8 mouse cellular contexts compared by ENCODE assay signal in the genomic region with DNA sequence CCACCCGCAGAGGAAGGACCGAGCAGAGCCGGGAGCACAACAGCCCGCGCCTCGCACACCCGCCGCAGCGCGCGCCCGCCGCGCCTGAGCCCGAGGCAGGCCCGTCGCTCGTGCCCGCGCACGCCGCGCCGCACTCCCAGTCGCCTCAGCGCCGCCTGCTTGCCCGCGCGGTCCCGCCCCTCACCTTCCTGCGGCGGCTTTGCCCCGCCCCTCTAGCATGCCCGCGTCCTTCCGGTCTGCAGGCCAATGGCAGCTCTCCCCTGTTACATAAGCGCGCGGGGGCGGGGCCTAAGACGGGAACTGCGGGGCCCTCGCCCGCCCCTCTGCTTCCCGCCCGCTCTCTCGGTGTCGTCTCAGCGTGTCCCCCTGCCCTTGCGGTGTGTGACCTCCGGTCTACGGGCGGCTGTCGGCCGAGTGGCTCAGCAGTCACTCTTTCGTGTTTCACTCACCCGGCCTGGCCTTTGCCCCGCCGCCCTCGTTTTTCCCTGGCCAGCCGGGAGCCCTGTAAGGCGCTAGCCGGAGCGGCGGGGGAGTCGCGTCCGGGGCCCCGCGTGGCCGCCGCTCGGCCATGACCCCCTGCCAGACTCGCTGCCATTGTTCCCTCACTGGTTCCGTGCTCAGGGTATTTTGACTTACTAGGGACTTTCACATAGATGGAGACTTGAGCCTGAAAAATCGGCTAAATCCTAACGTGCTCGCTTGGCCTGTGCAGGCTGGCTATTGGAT. TPM values are rescaled to one million over a fixed set of nuclear protein-coding genes. Genes with fewer than 3 reads are reported as not detected.
DNase-seq lines count a peak whose midpoint lies in the region; ATAC-seq and TF ChIP-seq lines count a peak whose summit lies in the region.

A gene (minus strand): TSS at position 541 of the 726 bp plus-strand sequence.

- peak within 1 kb of the TSS; percentile 75 for H3K4me2 ChIP-seq in heart, embryonic 11.5 days
- H3K4me2 ChIP-seq in kidney, embryonic 16.5 days (replicated peaks; ENCODE audit: low read depth, low read length) = peak within 1 kb of the TSS; percentile 55
- peak within 1 kb of the TSS; percentile 99 for H3K4me2 ChIP-seq in myocyte (ENCODE audit: low read depth)

- H3K36me3 ChIP-seq in heart, embryonic 11.5 days (ENCODE audit: control insufficient read depth, insufficient read depth, low read length) = peaks cover 10% of the 10 kb centered on the region
- peaks cover 7% of the 10 kb centered on the region; the same call in 1 of the 2 replicates for H3K36me3 ChIP-seq in kidney, embryonic 16.5 days (ENCODE audit: insufficient read depth, low read length)
- peaks cover 7% of the 10 kb centered on the region for H3K36me3 ChIP-seq in liver, adult 2 months (ENCODE audit: control insufficient read depth, insufficient read depth, low read length)
- H3K36me3 ChIP-seq in myocyte (ENCODE audit: control insufficient read depth, insufficient read depth) = peaks cover 16% of the 10 kb centered on the region
- H3K36me3 ChIP-seq in splenic B cell, adult 2 months (ENCODE audit: control insufficient read depth, insufficient read depth, low read length, poor library complexity, severe bottlenecking) = peaks cover 2% of the 10 kb centered on the region; the same call in 1 of the 2 replicates

- H3K27ac ChIP-seq in heart, embryonic 11.5 days (ENCODE audit: low read depth, low read length) = peak within 1 kb of the TSS; percentile 99
- peak within 1 kb of the TSS; percentile 96 for H3K27ac ChIP-seq in kidney, embryonic 16.5 days (ENCODE audit: low read length)
- H3K27ac ChIP-seq in liver, adult 2 months (replicated peaks; ENCODE audit: insufficient read depth, low read depth, low read length) = peak within 1 kb of the TSS; percentile 89

- DNase-seq in B cell, adult 2 months = peak; percentile 99
- peak; percentile 99 for DNase-seq in brain, adult 2 months (ENCODE audit: low read depth, low spot score)
- DNase-seq in liver, adult 2 months (ENCODE audit: extremely low read depth, low read depth, low spot score) = peak; percentile 83
- DNase-seq in splenic B cell, adult 2 months (ENCODE audit: low read depth, low spot score) = peak; percentile 98

- peak within 1 kb of the TSS; percentile 98 for H3K4me3 ChIP-seq in heart, embryonic 11.5 days (ENCODE audit: low read depth, low read length)
- H3K4me3 ChIP-seq in kidney, embryonic 16.5 days (ENCODE audit: low read length) = peak within 1 kb of the TSS; percentile 93
- peak within 1 kb of the TSS; percentile 77 for H3K4me3 ChIP-seq in liver, adult 2 months (ENCODE audit: insufficient read depth, low read depth, low read length)
- H3K4me3 ChIP-seq in myocyte = peak within 1 kb of the TSS; percentile 55

- H3ac ChIP-seq in myocyte (ENCODE audit: control insufficient read depth, insufficient read length) = peak within 1 kb of the TSS; percentile 88

- H3K9me3 ChIP-seq in heart, embryonic 11.5 days (replicated peaks; ENCODE audit: control insufficient read depth, low read length) = no peaks in the 10 kb centered on the region
- no peaks in the 10 kb centered on the region for H3K9me3 ChIP-seq in kidney, embryonic 16.5 days (ENCODE audit: low read length)

- under 1% methylated on average over 55 of the region's 79 CpGs for WGBS in heart, embryonic 11.5 days (ENCODE audit: insufficient replicate concordance)
- under 1% methylated on average over 68 of the region's 79 CpGs for WGBS in kidney, embryonic 16.5 days
- under 1% methylated on average over 66 of the region's 79 CpGs for WGBS in liver, adult 2 months

- H3K79me2 ChIP-seq in liver, adult 2 months (ENCODE audit: control insufficient read depth, insufficient read depth, low read length) = peaks cover 9% of the 10 kb centered on the region; the same call in 1 of the 2 replicates
- H3K79me2 ChIP-seq in myocyte (ENCODE audit: control insufficient read depth, insufficient read depth) = peaks cover 46% of the 10 kb centered on the region

- peak within 1 kb of the TSS; percentile 99 for H3K9ac ChIP-seq in heart, embryonic 11.5 days (ENCODE audit: low read depth, low read length)
- peak within 1 kb of the TSS; percentile 98 for H3K9ac ChIP-seq in kidney, embryonic 16.5 days (replicated peaks; ENCODE audit: low read length)
- peak within 1 kb of the TSS; percentile 94 for H3K9ac ChIP-seq in liver, adult 2 months (ENCODE audit: low read depth, low read length)

- TF ChIP-seq CTCF in liver, adult 2 months (IDR thresholded peaks at IDR 0.05; ENCODE audit: low read depth, low read length) = no peak

- H3K4me1 ChIP-seq in heart, embryonic 11.5 days (ENCODE audit: control insufficient read depth, insufficient read depth, low read length) = peaks cover 20% of the 10 kb centered on the region
- peaks cover 24% of the 10 kb centered on the region for H3K4me1 ChIP-seq in kidney, embryonic 16.5 days (ENCODE audit: insufficient read depth, low read length)
- H3K4me1 ChIP-seq in liver, adult 2 months (ENCODE audit: control insufficient read depth, insufficient read depth, low read length) = peaks cover 9% of the 10 kb centered on the region

- ATAC-seq in erythroblast, adult 5-6 weeks (replicated peaks; ENCODE audit: low FRiP score, poor library complexity, severe bottlenecking) = peak; percentile 98
- ATAC-seq in heart, embryonic 11.5 days (replicated peaks; ENCODE audit: insufficient number of reproducible peaks, low FRiP score, low TSS enrichment) = peak; percentile 99
- ATAC-seq in kidney, embryonic 16.5 days (ENCODE audit: low FRiP score, low TSS enrichment) = peak; percentile 100

- H3K27me3 ChIP-seq in heart, embryonic 11.5 days (ENCODE audit: control insufficient read depth, insufficient read depth, low read length) = no peaks in the 10 kb centered on the region
- H3K27me3 ChIP-seq in kidney, embryonic 16.5 days (ENCODE audit: insufficient read depth, low read length) = no peaks in the 10 kb centered on the region
- no peaks in the 10 kb centered on the region for H3K27me3 ChIP-seq in liver, adult 2 months (ENCODE audit: control insufficient read depth, insufficient read depth, low read length)
- H3K27me3 ChIP-seq in myocyte (ENCODE audit: control insufficient read depth, insufficient read depth, insufficient read length) = no peaks in the 10 kb centered on the region
- H3K27me3 ChIP-seq in splenic B cell, adult 2 months (ENCODE audit: control insufficient read depth, insufficient read depth, low read length, poor library complexity, severe bottlenecking) = no peaks in the 10 kb centered on the region

- TF ChIP-seq POLR2A in liver, adult 2 months (IDR thresholded peaks at IDR 0.05; ENCODE audit: extremely low read depth, insufficient read depth, low read length) = peak; percentile 81
- TF ChIP-seq POLR2A in myocyte (IDR thresholded peaks at IDR 0.05; ENCODE audit: insufficient read length, low read depth) = peak; percentile 93

TF ChIP-seq in myocyte, 11 proteins besides CTCF, POLR2A, EP300 and RAD21:
- TF ChIP-seq E2F4 (IDR thresholded peaks at IDR 0.05; ENCODE audit: insufficient read depth) (peak; percentile 63), POLR2AphosphoS2 (IDR thresholded peaks at IDR 0.05; ENCODE audit: insufficient read length, low read depth) (peak; percentile 96), CEBPB (IDR thresholded peaks at IDR 0.05; ENCODE audit: insufficient read depth, poor library complexity, severe bottlenecking) (0 out of 2 replicates have a peak, but pooled peaks have one; percentile 16), REST (IDR thresholded peaks at IDR 0.05; ENCODE audit: insufficient read depth, insufficient read length) (peak; percentile 10), MYOD1 (IDR thresholded peaks at IDR 0.05; ENCODE audit: control insufficient read depth in 1 of 3, insufficient read length in 2 of 3, low read depth in 2 of 3) (peak in 1 of 3 experiments; percentile 66), MYOG (IDR thresholded peaks at IDR 0.05; ENCODE audit: control insufficient read depth in 1 of 3, insufficient read depth in 1 of 3, insufficient read length in 2 of 3, low read depth in 2 of 3) (peak in 1 of 3 experiments; percentile 23), MAX (IDR thresholded peaks at IDR 0.05; ENCODE audit: low read depth) (no peak), USF1 (IDR thresholded peaks at IDR 0.05; ENCODE audit: low read depth) (no peak)

RNA-seq across cellular contexts. Expression of the gene that starts here (rescaled TPM):
- 25.6 and 63.3 TPM in 2 replicates for total RNA-seq in erythroblast, adult 5-6 weeks (2015; ENCODE audit: low replicate concordance)
- 4.9 and 13.7 TPM in 2 replicates for total RNA-seq in erythroblast, adult 5-6 weeks (2017; ENCODE audit: low replicate concordance)
- polyA plus RNA-seq in heart, embryonic 11.5 days (2014; fragmentation: Nextera tagmentation; extraction: Ambion mirVana) = 421 and 423 TPM in 2 replicates
- polyA plus RNA-seq in kidney, embryonic 16.5 days (2015; fragmentation: Nextera tagmentation; extraction: Ambion mirVana) = 403 and 418 TPM in 2 replicates
- total RNA-seq in liver, adult 2 months (2014; rRNA removed) = 22.5 and 25.0 TPM in 2 replicates
- 22.5 and 23.0 TPM in 2 replicates for polyA plus RNA-seq in liver, adult 2 months (2012; rRNA removed)
- polyA plus RNA-seq in myocyte (2012; fragmentation: generic; extraction: Trizol) = 199 TPM

Comparison
In these comparisons a context has a peak if more than half of its experiments do, and no peak if none do; other contexts are left out.
1. Peak in every context shown above with its lines: DNase-seq, ATAC-seq, H3K4me3 ChIP-seq and H3K27ac ChIP-seq.